Mouse (Mus musculus) kidney, postnatal 0 days (tissue): ENCODE data around the gene Gpc2. TPM values are rescaled to one million over a fixed set of nuclear protein-coding genes. Genes with fewer than 3 reads are reported as not detected.

Experiments
- ATAC-seq: fragments of 200-750 bp; cut with Nextera tagmentation; replicated peaks from 2 replicates; pipeline ENCODE4 v1.8.0; 2017; ENCODE audit warnings: low read depth, moderate number of reproducible peaks, moderate TSS enrichment, moderate library complexity; ENCODE audit not compliant: low FRiP score
- DNase-seq: peaks from one replicate; pipeline ENCODE4 v3.0.0-alpha.2; 2016; ENCODE audit warnings: low spot score
- H3K27ac ChIP-seq: fragments of 300-500 bp; sonication (generic); 2 replicates; pipeline ENCODE4 v1.5.1; 2014; ENCODE audit warnings: mild to moderate bottlenecking
- H3K27me3 ChIP-seq: fragments of 300-500 bp; sonication (generic); 2 replicates; pipeline ENCODE4 v1.6.1; 2014; ENCODE audit warnings: low read length, mixed read lengths; ENCODE audit not compliant: insufficient read depth
- H3K36me3 ChIP-seq: fragments of 300-500 bp; sonication (generic); 2 replicates; pipeline ENCODE4 v1.6.1; 2014; ENCODE audit warnings: low read length, mixed read lengths; ENCODE audit not compliant: insufficient read depth
- H3K4me1 ChIP-seq: fragments of 300-500 bp; sonication (generic); replicated peaks from 2 replicates; pipeline ENCODE4 v1.6.1; 2014; ENCODE audit warnings: antibody characterized with exemption, low read length, mixed read lengths; ENCODE audit not compliant: insufficient read depth
- H3K4me2 ChIP-seq: fragments of 300-500 bp; sonication (generic); 2 replicates; pipeline ENCODE4 v1.6.1; 2014; ENCODE audit warnings: mild to moderate bottlenecking, low read length, moderate library complexity, mixed read lengths
- H3K4me3 ChIP-seq: fragments of 300-500 bp; sonication (generic); replicated peaks from 2 replicates; pipeline ENCODE4 v1.5.1; 2014; ENCODE audit warnings: low read depth, low read length
- H3K9ac ChIP-seq: fragments of 300-500 bp; sonication (generic); 2 replicates; pipeline ENCODE4 v1.6.1; 2014; ENCODE audit warnings: low read depth, low read length
- H3K9me3 ChIP-seq: fragments of 300-500 bp; sonication (generic); replicated peaks from 2 replicates; pipeline ENCODE4 v1.6.1; 2016; ENCODE audit warnings: low read length, inconsistent platforms, mixed read lengths
- CTCF ChIP-seq: IDR thresholded peaks from 2 replicates; pipeline ENCODE4 v1.5.1; 2016; ENCODE audit warnings: antibody characterized with exemption, low read depth, mild to moderate bottlenecking, moderate library complexity
- WGBS: fragments of 180-500 bp; shearing (Covaris S2); extraction: QIAGEN DNeasy Blood & Tissue Kit; methylation state at CpG from one replicate; pipeline ENCODE4 v1.1.7; 2014; 5-methylcytosine and 5-hydroxymethylcytosine counted together
- polyA plus RNA-seq: library from polyadenylated mRNA; unstranded; fragments of >200 nt; fragmentation: Nextera tagmentation; extraction: Ambion mirVana; gene quantifications from 2 replicates; pipeline ENCODE4 v1.2.1, GENCODE M21; 2015

The Gpc2 gene
- polyA plus RNA-seq, 1 experiment from 2014 or later = 8.1 TPM

DNA sequence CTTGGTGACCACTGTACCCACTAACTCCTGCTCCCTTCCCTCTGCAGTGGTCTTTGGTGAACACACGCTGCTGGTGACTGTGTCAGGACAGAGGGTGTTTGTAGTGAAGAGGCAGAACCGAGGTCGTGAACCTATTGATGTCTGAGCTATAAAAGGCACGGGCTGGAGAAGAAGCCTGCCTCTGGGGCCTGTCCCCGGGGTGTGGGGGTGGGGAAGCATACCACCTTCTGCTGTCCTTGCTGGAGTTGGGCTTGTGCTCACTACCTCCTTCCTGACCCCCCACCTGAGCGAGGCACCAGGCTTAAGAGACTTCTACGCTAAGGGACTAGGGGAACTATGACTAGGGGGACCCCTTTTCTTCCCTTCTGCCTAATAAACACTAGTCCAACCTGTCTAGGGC, 20.8 kb downstream of the Gpc2 start:
- Histone ChIP-seq H3K36me3 (peaks cover 18% of the 10 kb centered on the region), H3K4me1 (peaks cover 16% of the 10 kb centered on the region), H3K27me3 (no peaks in the 10 kb centered on the region), H3K27ac (no peak overlapping the region), H3K4me2 (no peak overlapping the region), H3K9me3 (no peaks in the 10 kb centered on the region), H3K9ac (no peak overlapping the region), H3K4me3 (no peak overlapping the region)
- TF ChIP-seq CTCF = no peak
- WGBS = 44% methylated on average over 7 of the region's 7 CpGs
- DNase-seq (no peak), ATAC-seq (no peak)

DNA sequence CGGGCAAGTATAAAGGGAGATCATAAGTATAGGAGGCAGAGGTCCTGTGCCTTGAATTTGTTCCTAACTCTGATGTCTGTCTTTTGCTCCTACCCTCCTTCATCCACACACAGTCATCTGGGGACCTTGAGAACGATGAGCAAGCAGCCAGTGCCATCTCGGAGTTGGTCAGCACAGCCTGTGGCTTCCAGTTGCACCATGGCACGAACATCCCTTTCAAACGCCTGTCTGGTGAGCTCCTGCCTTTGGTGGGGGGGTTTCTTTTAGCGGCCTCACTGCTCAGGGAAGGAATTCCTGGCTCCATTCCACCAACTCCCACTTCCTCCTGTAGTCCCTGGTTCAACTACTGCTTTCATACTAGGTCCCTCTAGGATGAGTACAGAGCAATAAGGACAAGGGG, 21.3 kb downstream of the Gpc2 start:
- Histone ChIP-seq H3K27ac (no peak overlapping the region), H3K9me3 (no peaks in the 10 kb centered on the region), H3K36me3 (peaks cover 18% of the 10 kb centered on the region), H3K4me2 (no peak overlapping the region), H3K4me1 (peaks cover 16% of the 10 kb centered on the region), H3K9ac (no peak overlapping the region), H3K27me3 (no peaks in the 10 kb centered on the region), H3K4me3 (no peak overlapping the region)
- no peak for TF ChIP-seq CTCF
- 73% methylated on average over 6 of the region's 6 CpGs for WGBS
- DNase-seq (no peak), ATAC-seq (no peak)

DNA sequence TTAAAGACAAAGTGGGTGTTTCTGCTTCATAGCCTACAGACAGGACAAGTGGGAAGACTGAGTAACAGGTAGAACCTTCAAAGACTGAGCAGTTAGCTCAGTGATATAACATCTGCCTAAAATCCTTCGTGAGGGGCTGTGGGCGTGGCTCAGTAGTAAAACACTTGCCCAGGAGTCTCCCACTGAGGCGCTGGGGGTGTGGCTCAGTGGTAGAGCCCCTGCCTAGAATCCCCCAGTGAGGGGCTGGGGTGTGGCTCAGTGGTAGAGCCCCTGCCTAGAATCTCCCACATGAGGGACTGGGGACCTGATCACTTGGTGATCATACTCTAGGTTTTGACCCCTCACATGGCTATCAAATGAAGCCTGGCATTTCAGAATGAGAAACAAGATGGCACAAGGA, 21.7 kb downstream of the Gpc2 start:
- H3K4me3 ChIP-seq = no peak overlapping the region
- TF ChIP-seq CTCF = no peak
- WGBS = 75% methylated on average over 3 of the region's 3 CpGs

DNA sequence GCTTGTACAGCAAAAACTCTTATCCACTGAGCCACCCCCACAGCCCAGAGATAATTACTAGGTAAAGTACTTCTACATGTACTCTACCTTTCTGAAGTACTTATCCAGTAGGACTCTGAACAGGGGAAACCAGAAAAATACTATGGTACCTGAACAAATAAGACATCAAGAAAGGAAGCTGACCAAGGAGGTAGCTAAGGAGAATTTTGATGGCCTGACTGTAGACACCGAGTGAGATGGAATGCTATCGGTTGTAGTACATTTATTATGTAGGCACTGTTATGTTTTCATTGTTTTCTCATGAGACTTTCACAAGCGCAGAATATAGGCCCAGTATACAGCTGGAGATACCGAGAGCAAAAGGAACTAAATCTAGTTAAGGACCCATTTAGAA, 22.2 kb downstream of the Gpc2 start:
- TF ChIP-seq CTCF = no peak
- 92% methylated on average over 4 of the region's 4 CpGs for WGBS

More for the DNA sequence above, 21.7 kb downstream of the Gpc2 start:
- Histone ChIP-seq H3K27ac (no peak overlapping the region), H3K36me3 (peaks cover 18% of the 10 kb centered on the region), H3K27me3 (no peaks in the 10 kb centered on the region), H3K9me3 (no peaks in the 10 kb centered on the region), H3K4me1 (peaks cover 13% of the 10 kb centered on the region), H3K4me2 (no peak overlapping the region), H3K9ac (no peak overlapping the region)
- DNase-seq (no peak), ATAC-seq (no peak)

DNA sequence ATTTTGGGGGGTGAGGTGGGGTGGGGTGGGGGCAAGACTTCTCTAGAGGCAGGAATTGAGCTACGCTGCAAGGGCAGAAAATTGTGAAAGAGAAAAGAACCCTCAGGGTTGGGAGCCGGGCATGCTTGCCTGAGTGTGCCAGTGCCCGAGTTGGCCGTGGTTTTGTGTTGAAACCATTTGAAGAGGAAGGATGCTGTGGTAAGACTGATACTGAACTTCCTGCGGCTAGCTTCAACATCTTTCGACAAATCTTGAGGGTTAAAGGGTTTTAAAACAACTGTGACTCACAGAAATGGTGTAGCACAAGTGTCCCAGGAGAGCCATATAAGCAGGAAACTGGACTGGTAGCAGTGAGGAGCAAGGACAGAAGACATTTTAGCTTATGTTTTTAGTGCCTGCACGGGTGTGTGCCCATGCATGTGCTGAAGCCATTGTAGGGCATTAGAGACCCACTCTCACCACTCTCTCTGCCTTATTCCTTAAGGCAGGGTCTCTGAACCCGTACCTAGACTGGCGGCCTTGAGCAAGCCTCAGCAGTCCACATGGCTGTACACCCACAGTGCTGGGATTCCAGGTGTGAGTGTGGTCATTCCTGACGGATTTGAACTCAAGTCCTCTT, 22.7 kb downstream of the Gpc2 start:
- Histone ChIP-seq H3K4me1 (0 out of 2 replicates have a peak, but pooled peaks cover 4% of the 10 kb centered on the region), H3K27ac (no peak overlapping the region), H3K9me3 (no peaks in the 10 kb centered on the region), H3K4me2 (no peak overlapping the region), H3K4me3 (no peak overlapping the region), H3K9ac (no peak overlapping the region), H3K36me3 (peaks cover 18% of the 10 kb centered on the region), H3K27me3 (no peaks in the 10 kb centered on the region)
- DNase-seq (no peak), ATAC-seq (no peak)
- 86% methylated on average over 10 of the region's 10 CpGs for WGBS
- TF ChIP-seq CTCF = no peak

More for the DNA sequence above, 22.2 kb downstream of the Gpc2 start:
- H3K36me3 ChIP-seq = peaks cover 18% of the 10 kb centered on the region
- ATAC-seq (no peak), DNase-seq (no peak)
- no peaks in the 10 kb centered on the region for H3K9me3 ChIP-seq
- H3K27me3 ChIP-seq = no peaks in the 10 kb centered on the region
- H3K27ac ChIP-seq = no peak overlapping the region
- no peak overlapping the region for H3K4me2 ChIP-seq
- peaks cover 8% of the 10 kb centered on the region for H3K4me1 ChIP-seq
- no peak overlapping the region for H3K4me3 ChIP-seq
- H3K9ac ChIP-seq = no peak overlapping the region

DNA sequence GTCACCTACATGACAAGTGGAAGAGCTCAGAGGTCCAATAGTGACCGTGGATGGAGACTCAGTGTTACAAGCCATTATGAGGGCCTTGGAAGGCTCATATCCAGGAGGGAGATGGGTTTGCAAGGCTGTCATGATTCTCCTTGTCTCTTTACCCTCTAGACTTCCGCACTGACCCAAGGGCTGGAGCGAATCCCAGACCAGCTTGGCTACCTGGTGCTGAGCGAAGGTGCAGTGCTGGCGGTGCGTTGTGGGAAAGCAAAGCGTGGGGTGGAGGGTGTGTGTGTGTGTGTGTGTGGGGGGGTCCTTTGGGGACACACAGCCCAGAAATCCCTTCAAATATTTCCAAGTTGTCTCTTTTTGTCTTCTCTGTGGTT, 23.7 kb downstream of the Gpc2 start:
- Histone ChIP-seq H3K4me1 (0 out of 2 replicates have a peak, but pooled peaks cover 4% of the 10 kb centered on the region), H3K27me3 (no peaks in the 10 kb centered on the region), H3K4me3 (peak overlapping the region; percentile 63), H3K9ac (peak overlapping the region; percentile 63), H3K9me3 (no peaks in the 10 kb centered on the region), H3K27ac (peak overlapping the region; percentile 68), H3K4me2 (peak overlapping the region; percentile 71), H3K36me3 (peaks cover 18% of the 10 kb centered on the region)
- WGBS = 16% methylated on average over 7 of the region's 7 CpGs
- TF ChIP-seq CTCF = no peak
- DNase-seq = no peak
- peak; percentile 26 for ATAC-seq
